Mouse (Mus musculus) heart, embryonic 10.5 days (tissue): ENCODE results near the gene Epas1. TPM values are rescaled to one million over a fixed set of nuclear protein-coding genes. Genes with fewer than 3 reads are reported as not detected.

Source experiments
- DNase-seq: peaks from one replicate; pipeline ENCODE4 v3.0.0-alpha.2; 2017; ENCODE audit warnings: low spot score
- H3K27ac ChIP-seq: fragments of 300-500 bp; sonication (generic); 2 replicates; pipeline ENCODE4 v1.5.1; 2016; ENCODE audit warnings: mild to moderate bottlenecking
- H3K27me3 ChIP-seq: fragments of 300-500 bp; sonication (generic); 2 replicates; pipeline ENCODE4 v1.6.1; 2016; ENCODE audit warnings: mild to moderate bottlenecking; ENCODE audit not compliant: poor library complexity, insufficient read depth, severe bottlenecking
- H3K36me3 ChIP-seq: fragments of 300-500 bp; sonication (generic); 2 replicates; pipeline ENCODE4 v1.6.1; 2016; ENCODE audit warnings: mild to moderate bottlenecking, moderate library complexity
- H3K4me1 ChIP-seq: fragments of 300-500 bp; sonication (generic); 2 replicates; pipeline ENCODE4 v1.6.1; 2016; ENCODE audit warnings: mild to moderate bottlenecking
- H3K4me3 ChIP-seq: fragments of 300-500 bp; sonication (generic); 2 replicates; pipeline ENCODE4 v1.5.1; 2016; ENCODE audit warnings: mild to moderate bottlenecking, moderate library complexity
- H3K9me3 ChIP-seq: fragments of 300-500 bp; sonication (generic); 2 replicates; pipeline ENCODE4 v1.6.1; 2016; ENCODE audit warnings: mild to moderate bottlenecking, moderate library complexity
- WGBS: fragments of 180-500 bp; shearing (Covaris S2); methylation state at CpG from one replicate; pipeline ENCODE4 v1.1.7; 2016; 5-methylcytosine and 5-hydroxymethylcytosine counted together
- polyA plus RNA-seq: library from polyadenylated mRNA; unstranded; fragments of >200 nt; fragmentation: Nextera tagmentation; extraction: Ambion mirVana; gene quantifications from 2 replicates; pipeline ENCODE4 v1.2.1, GENCODE M21; 2016

Gene Epas1
- polyA plus RNA-seq, 1 experiment from 2014 or later = 5.8 TPM

GRCm38 (mm10) chr17:86781755-86782400 is 28.4 kb downstream of the Epas1 start:
- WGBS = 55% methylated on average over 12 of the region's 12 CpGs
- Histone ChIP-seq H3K27me3 (0 out of 2 replicates have a peak, but pooled peaks cover 12% of the 10 kb centered on the region), H3K9me3 (no peaks in the 10 kb centered on the region), H3K27ac (peak overlapping the region; percentile 63; the same call in 1 of the 2 replicates), H3K4me3 (no peak overlapping the region), H3K36me3 (no peaks in the 10 kb centered on the region), H3K4me1 (peaks cover 69% of the 10 kb centered on the region)
- no peak for DNase-seq

- Histone ChIP-seq H3K27ac (no peak overlapping the region), H3K4me1 (peaks cover 80% of the 10 kb centered on the region), H3K9me3 (no peaks in the 10 kb centered on the region), H3K4me3 (no peak overlapping the region), H3K27me3 (0 out of 2 replicates have a peak, but pooled peaks cover 21% of the 10 kb centered on the region), H3K36me3 (no peaks in the 10 kb centered on the region)
- 55% methylated on average over 10 of the region's 10 CpGs for WGBS
- no peak for DNase-seq
Measured at GRCm38 (mm10) chr17:86784405-86784977, 31.0 kb downstream of the Epas1 start.

GRCm38 (mm10) chr17:86785612-86786011 is 32.1 kb downstream of the Epas1 start:
- H3K27ac ChIP-seq = peak overlapping the region; percentile 16

GRCm38 (mm10) chr17:86786496-86786895 is 33.0 kb downstream of the Epas1 start:
- no peaks in the 10 kb centered on the region for H3K36me3 ChIP-seq
- H3K4me3 ChIP-seq = no peak overlapping the region
- no peak for DNase-seq
- peaks cover 69% of the 10 kb centered on the region for H3K4me1 ChIP-seq
- WGBS = 72% methylated on average over 7 of the region's 7 CpGs
- H3K27me3 ChIP-seq = 0 out of 2 replicates have a peak, but pooled peaks cover 21% of the 10 kb centered on the region
- H3K9me3 ChIP-seq = no peaks in the 10 kb centered on the region
- no peak overlapping the region for H3K27ac ChIP-seq

More at GRCm38 (mm10) chr17:86785612-86786011, 32.1 kb downstream of the Epas1 start:
- Histone ChIP-seq H3K9me3 (no peaks in the 10 kb centered on the region), H3K36me3 (no peaks in the 10 kb centered on the region), H3K4me3 (no peak overlapping the region), H3K4me1 (peaks cover 77% of the 10 kb centered on the region), H3K27me3 (0 out of 2 replicates have a peak, but pooled peaks cover 21% of the 10 kb centered on the region)
- WGBS = 40% methylated on average over 7 of the region's 7 CpGs
- DNase-seq = no peak

- peaks cover 56% of the 10 kb centered on the region for H3K4me1 ChIP-seq
- H3K4me3 ChIP-seq = no peak overlapping the region
- no peak overlapping the region for H3K27ac ChIP-seq
- no peaks in the 10 kb centered on the region for H3K36me3 ChIP-seq
- DNase-seq = no peak
- 60% methylated on average over 7 of the region's 7 CpGs for WGBS
- H3K9me3 ChIP-seq = no peaks in the 10 kb centered on the region
- H3K27me3 ChIP-seq = 0 out of 2 replicates have a peak, but pooled peaks cover 21% of the 10 kb centered on the region
Measured at GRCm38 (mm10) chr17:86787805-86788204, 34.3 kb downstream of the Epas1 start.

GRCm38 (mm10) chr17:86788316-86788715 is 34.8 kb downstream of the Epas1 start:
- H3K36me3 ChIP-seq = no peaks in the 10 kb centered on the region
- H3K4me3 ChIP-seq = no peak overlapping the region
- H3K27me3 ChIP-seq = 0 out of 2 replicates have a peak, but pooled peaks cover 21% of the 10 kb centered on the region
- 64% methylated on average over 6 of the region's 6 CpGs for WGBS
- peaks cover 52% of the 10 kb centered on the region for H3K4me1 ChIP-seq
- H3K27ac ChIP-seq = no peak overlapping the region
- H3K9me3 ChIP-seq = no peaks in the 10 kb centered on the region
- DNase-seq = no peak

- Histone ChIP-seq H3K36me3 (no peaks in the 10 kb centered on the region), H3K4me3 (no peak overlapping the region), H3K4me1 (peaks cover 19% of the 10 kb centered on the region), H3K27me3 (0 out of 2 replicates have a peak, but pooled peaks cover 9% of the 10 kb centered on the region), H3K9me3 (no peaks in the 10 kb centered on the region), H3K27ac (no peak overlapping the region)
- no peak for DNase-seq
- WGBS = 70% methylated on average over 8 of the region's 8 CpGs
Measured at GRCm38 (mm10) chr17:86791925-86792324, 38.4 kb downstream of the Epas1 start.

- Histone ChIP-seq H3K4me1 (peaks cover 17% of the 10 kb centered on the region), H3K4me3 (no peak overlapping the region), H3K27ac (no peak overlapping the region), H3K9me3 (no peaks in the 10 kb centered on the region), H3K36me3 (no peaks in the 10 kb centered on the region), H3K27me3 (no peaks in the 10 kb centered on the region)
- 82% methylated on average over 5 of the region's 5 CpGs for WGBS
- no peak for DNase-seq
Measured at GRCm38 (mm10) chr17:86795773-86796172, 42.3 kb downstream of the Epas1 start.

- no peak for DNase-seq
- WGBS = 91% methylated on average over 13 of the region's 13 CpGs
- no peak overlapping the region for H3K27ac ChIP-seq
- H3K4me1 ChIP-seq = peaks cover 27% of the 10 kb centered on the region
- no peaks in the 10 kb centered on the region for H3K27me3 ChIP-seq
- H3K9me3 ChIP-seq = no peaks in the 10 kb centered on the region
- no peaks in the 10 kb centered on the region for H3K36me3 ChIP-seq
- H3K4me3 ChIP-seq = no peak overlapping the region
Measured at GRCm38 (mm10) chr17:86797031-86797430, 43.5 kb downstream of the Epas1 start.

GRCm38 (mm10) chr17:86798460-86798859 is 45.0 kb downstream of the Epas1 start:
- peak overlapping the region; percentile 78 for H3K27ac ChIP-seq
- no peak overlapping the region for H3K4me3 ChIP-seq
- H3K27me3 ChIP-seq = no peaks in the 10 kb centered on the region
- peaks cover 35% of the 10 kb centered on the region for H3K4me1 ChIP-seq
- H3K9me3 ChIP-seq = no peaks in the 10 kb centered on the region
- DNase-seq = no peak
- WGBS = 37% methylated on average over 8 of the region's 8 CpGs
- no peaks in the 10 kb centered on the region for H3K36me3 ChIP-seq

- DNase-seq = no peak
- Histone ChIP-seq H3K9me3 (no peaks in the 10 kb centered on the region), H3K27me3 (no peaks in the 10 kb centered on the region), H3K4me1 (peaks cover 35% of the 10 kb centered on the region), H3K27ac (peak overlapping the region; percentile 66; the same call in 1 of the 2 replicates), H3K36me3 (no peaks in the 10 kb centered on the region), H3K4me3 (no peak overlapping the region)
- 45% methylated on average over 11 of the region's 11 CpGs for WGBS
Measured at GRCm38 (mm10) chr17:86798951-86799350, 45.5 kb downstream of the Epas1 start.

- Histone ChIP-seq H3K27ac (0 out of 2 replicates have a peak overlapping the region, but pooled peaks have one; percentile 17), H3K4me3 (no peak overlapping the region)
Measured at GRCm38 (mm10) chr17:86800535-86800934, 47.0 kb downstream of the Epas1 start.

GRCm38 (mm10) chr17:86801213-86801815 is 47.8 kb downstream of the Epas1 start:
- Histone ChIP-seq H3K4me1 (peaks cover 35% of the 10 kb centered on the region), H3K4me3 (no peak overlapping the region), H3K9me3 (no peaks in the 10 kb centered on the region), H3K27me3 (no peaks in the 10 kb centered on the region), H3K27ac (peak overlapping the region; percentile 78), H3K36me3 (peaks cover 10% of the 10 kb centered on the region)
- 53% methylated on average over 11 of the region's 11 CpGs for WGBS
- no peak for DNase-seq

More at GRCm38 (mm10) chr17:86800535-86800934, 47.0 kb downstream of the Epas1 start:
- no peak for DNase-seq
- Histone ChIP-seq H3K4me1 (peaks cover 35% of the 10 kb centered on the region), H3K27me3 (no peaks in the 10 kb centered on the region), H3K9me3 (no peaks in the 10 kb centered on the region), H3K36me3 (0 out of 2 replicates have a peak, but pooled peaks cover 2% of the 10 kb centered on the region)
- WGBS = 56% methylated on average over 12 of the region's 12 CpGs
